Mouse (Mus musculus) heart, adult 9 months (tissue): ENCODE measurements around the gene Smox.

Experiments used
- DNase-seq, 2 experiments: peaks; one replicate each; pipeline ENCODE4 v3.0.0; 2022; ENCODE audit warnings: low spot score in 2 of 2

Smox gene

GRCm38 (mm10) chr2:131485126-131485525 lies 6.2 kb upstream of the Smox start:
- no peak for DNase-seq

- DNase-seq = no peak
These were observed 5.2 kb upstream of the Smox start for GRCm38 (mm10) chr2:131486046-131486445.

DNA sequence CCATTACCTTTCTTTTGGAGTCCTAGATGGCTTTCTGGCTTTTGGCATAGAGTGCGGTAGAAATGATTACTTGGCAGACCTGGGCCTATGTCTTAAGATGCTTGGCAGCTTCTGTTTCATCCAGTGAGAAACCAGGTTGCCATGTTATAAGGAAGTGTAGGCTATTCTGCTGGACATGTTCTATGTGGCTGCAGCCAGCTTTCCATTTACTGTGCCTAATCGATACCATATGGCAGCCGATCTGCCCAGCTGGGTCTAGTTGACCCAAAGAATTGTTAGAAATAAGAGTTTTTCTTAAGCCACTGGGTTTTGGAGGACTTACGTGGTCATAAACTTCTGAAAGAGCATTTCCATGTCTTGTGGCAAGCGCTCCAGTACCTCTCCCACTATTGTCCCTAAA lies 4.0 kb upstream of the Smox start:
- no peak for DNase-seq

- no peak for DNase-seq
These were observed 3.0 kb upstream of the Smox start for GRCm38 (mm10) chr2:131488261-131488660.

DNA sequence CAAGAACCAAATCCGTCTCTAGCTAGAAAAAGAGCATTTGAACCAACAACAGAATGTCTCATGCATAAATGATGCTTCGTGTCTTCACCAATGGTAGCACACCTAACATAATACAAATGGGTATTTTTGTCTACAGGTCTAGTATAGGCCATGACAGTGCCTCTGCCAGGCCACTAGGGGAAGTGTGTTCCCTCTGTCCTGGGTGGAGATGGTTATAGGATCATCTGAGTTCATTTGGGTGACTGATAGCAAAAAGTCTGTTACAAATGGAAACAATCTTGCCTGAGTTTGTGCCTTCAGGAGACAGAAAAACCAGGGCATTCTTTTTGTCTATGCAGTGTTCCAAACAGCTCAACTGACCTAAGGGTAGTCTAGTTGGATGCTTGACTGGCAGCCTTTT lies 2.4 kb upstream of the Smox start:
- DNase-seq = no peak

- no peak for DNase-seq
These were observed 1.7 kb upstream of the Smox start for GRCm38 (mm10) chr2:131489591-131489990.

DNA sequence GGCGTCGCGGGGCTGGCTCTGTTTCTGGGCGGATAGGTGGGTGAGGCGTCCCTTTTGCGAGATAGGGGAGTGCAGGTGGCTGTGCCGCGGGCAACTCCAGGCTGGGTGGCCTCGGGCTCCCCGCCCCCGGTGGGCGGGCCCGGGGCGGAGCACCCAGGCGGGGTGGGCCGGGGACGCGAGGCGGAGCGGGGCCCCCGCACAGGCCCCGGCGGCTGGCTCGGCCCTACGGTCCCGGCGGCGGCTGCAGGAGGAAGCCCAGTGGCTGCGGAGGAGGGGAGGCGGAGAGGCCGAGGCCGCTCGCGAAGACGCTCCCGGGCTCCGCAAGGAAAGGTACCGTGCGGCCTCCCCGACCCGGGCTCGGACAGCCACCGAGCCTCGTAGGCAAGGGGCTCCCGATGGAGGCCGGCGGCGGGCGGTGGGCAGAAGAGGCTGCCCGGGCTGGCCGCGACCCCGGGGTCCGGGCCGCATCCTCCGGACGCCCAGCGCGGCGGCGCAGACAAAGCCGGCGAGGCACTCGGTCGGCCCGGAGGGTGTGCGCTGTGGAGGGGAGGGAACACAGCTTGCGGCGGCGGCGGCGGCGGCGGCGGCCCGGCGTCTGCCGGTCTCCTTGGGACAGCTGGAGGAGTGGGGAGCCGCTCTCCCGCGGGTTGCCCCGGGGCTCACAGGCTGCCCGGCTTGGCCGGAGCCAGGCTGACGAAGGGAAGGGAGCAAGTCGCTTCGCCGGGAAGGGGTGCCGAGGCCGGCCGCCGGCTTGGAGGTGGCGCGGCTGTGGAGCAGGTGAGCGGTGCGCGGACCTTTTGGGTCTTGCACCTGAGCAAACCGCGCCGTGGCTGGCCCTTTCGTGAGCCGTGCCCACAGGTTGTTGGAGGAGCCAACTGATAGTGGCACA lies 655 bp downstream of the Smox start:
- DNase-seq = peak; percentile 88 to 89

- DNase-seq = no peak
These were observed 1.4 kb downstream of the Smox start for GRCm38 (mm10) chr2:131492596-131493139.

DNA sequence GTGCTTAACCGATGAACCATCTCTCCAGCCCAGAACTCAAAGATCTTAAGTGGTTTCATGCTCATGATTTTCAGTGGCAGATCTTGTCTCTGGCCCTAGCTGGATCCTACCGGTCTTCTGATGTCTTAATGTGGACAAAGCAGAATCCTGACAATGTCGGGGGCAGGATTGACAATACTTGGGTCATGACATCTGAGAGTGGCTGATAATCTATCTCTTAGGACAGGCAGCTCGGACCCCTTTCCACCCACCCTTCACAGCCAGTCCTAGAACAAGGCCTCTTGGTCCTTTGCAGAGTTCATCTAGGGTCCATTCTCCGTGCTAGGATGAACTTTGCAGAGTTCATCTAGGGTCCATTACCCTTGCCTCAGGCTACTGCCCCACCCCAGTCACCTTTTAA lies 2.1 kb downstream of the Smox start:
- no peak for DNase-seq

DNA sequence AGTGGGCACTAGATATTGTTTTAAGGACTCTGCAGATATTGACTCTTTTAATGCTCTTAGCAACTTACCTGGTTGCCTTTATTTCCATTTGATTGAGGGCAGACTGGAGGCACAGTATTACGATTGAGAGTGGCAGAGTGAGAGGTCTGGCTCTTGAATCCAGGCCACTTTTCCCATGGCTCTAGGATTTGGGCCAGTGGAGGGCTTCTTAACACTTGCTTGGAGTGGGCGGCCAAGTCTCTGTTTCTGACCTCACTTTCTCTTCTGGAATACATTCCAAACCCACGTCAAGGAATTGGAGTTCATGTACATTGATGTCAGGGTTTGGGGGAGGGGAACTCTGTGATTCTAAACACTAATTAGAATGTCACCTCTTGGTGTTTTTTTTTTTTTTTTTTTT lies 4.0 kb downstream of the Smox start:
- no peak for DNase-seq

DNA sequence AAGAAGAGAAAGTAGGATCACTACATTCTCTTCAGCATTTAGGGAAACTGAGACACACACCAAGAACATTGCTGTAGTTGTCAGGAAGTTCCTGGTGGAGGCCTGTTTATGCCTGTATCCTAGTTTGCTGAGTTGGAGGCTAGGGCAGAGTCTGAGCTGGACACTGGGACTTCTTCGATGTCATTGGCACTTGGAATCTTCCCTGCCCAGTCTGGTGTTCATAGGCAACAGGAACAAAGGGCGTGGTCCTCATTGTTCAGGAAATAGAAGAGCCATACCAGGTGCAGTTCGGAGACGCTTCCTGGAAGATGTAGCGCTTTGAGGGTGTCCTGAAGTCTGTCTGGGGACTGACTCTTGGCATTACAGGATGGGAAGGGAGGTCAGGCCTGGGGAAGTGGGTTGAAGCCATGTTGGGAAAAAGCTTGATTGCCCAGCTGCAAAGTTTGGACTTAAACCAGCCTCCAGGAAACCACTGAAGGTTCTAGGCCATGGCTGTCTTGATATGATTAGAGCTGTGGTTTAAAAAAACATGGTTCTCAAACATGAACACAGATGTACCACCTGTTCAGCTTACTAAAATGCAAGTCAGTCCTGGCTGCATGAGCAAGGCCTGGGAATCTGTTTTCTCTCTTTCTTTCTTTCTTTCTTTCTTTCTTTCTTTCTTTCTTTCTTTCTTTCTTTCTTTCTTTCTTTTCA lies 5.0 kb downstream of the Smox start:
- DNase-seq = peak in 1 of 2 experiments; percentile 41

- DNase-seq = no peak
These were observed 6.0 kb downstream of the Smox start for GRCm38 (mm10) chr2:131497224-131497856.

- peak in 1 of 2 experiments; percentile 58 for DNase-seq
These were observed 6.9 kb downstream of the Smox start for GRCm38 (mm10) chr2:131498219-131498618.

DNA sequence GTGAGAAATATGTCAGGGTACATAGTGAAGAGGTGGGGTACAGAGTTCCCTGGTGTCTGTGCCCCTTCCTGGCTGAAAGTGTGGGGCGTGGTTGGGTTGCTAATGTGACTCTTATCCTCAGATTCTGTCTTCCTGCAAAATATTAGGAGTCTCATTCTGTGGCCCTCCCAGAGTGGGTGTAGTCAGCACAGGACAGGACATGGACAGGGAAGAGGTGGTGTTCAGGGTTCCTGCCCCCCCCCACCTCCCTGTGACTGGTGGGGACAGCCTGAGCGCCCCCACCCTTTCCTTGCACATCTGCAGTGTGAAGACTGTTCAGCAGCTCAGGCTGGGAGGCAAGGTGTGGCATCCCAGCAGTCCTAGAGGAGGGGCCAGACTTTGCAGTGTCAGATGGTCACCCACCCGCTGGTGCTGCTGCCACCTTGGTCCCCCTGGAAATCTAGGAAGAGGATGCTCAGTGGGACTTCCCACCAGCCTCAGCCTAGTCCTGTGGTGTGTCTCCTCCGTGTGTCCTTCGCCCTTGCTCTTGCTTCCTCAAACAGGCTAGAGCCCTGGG lies 8.1 kb downstream of the Smox start:
- peak; percentile 37 to 46 for DNase-seq

GRCm38 (mm10) chr2:131501886-131502285 lies 10.6 kb downstream of the Smox start:
- DNase-seq = no peak

- DNase-seq = no peak
These were observed 11.3 kb downstream of the Smox start for GRCm38 (mm10) chr2:131502561-131502960.

DNA sequence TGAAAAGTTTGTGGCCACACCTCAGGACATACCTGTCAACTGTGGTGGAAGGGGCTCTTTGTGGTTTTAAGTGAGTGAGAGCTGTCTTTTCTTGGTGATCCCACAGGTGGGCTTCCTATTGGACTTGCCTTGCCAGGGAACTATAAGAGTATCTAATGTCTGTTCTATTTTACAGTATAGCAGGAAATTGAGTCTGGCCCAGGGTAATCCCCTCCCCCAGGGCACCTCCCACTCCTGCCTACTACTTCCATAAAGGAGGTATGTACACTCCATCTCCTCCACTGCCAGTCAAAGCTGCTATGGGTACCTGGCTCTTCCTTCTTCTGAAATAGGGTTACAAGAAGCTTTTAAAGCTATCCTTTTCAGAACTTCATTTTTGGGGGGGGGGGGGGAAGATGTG lies 14.1 kb downstream of the Smox start:
- no peak for DNase-seq

- DNase-seq = no peak
These were observed 15.1 kb downstream of the Smox start for GRCm38 (mm10) chr2:131506358-131506757.

DNA sequence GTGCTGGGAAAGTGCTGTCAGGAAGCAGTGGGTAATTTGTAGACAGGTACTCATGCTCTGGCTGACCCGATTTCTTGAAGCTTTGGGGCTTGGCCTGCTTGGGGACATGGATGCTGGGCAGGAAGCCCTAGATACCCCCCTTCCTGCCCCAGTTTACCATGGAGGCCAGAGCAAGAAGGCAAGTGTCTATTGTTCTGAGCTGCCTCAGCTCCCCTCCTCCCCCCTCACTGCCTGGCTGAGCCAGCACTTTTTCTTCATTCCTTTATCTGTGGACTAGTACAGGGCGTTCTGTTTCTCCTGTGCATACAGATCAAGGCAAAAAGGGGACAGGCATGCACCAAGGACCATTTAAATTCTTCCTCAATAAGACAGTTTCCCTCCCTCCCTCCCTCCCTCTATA lies 17.2 kb downstream of the Smox start:
- no peak for DNase-seq

GRCm38 (mm10) chr2:131509671-131510313 lies 18.5 kb downstream of the Smox start:
- peak; percentile 67 to 71 for DNase-seq

DNA sequence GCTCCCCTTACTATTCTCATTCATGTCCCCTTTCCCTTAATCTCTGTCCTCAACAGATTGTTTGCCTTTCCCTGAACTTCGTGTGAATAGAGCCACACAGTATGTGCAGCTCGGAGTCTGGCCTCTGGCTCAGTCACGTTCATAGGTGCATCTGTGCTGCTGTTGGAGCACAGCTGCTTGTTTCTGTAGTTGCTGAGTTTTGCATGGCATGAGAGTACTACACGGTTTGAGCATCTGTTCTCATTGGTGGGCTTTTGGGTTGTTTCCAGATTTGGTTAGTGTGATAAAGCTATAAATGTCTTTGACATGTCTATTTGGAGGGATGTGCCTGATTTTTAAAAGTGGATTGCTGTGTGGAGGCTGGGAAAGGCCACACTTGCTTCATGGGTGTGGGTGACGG lies 19.2 kb downstream of the Smox start:
- DNase-seq = no peak

GRCm38 (mm10) chr2:131513477-131513876 lies 22.2 kb downstream of the Smox start:
- DNase-seq = no peak
